Mouse (Mus musculus) liver, embryonic 14.5 days (tissue): ENCODE results near the gene Crlf1.

Experiments used
- CTCF ChIP-seq: IDR thresholded peaks from 2 replicates; pipeline ENCODE4 v1.5.1; 2016; ENCODE audit warnings: antibody characterized with exemption, low read depth, control low read depth
- EP300 ChIP-seq: IDR thresholded peaks from 2 replicates; pipeline ENCODE4 v1.6.1; 2016; ENCODE audit warnings: antibody characterized with exemption, low read depth

- TF ChIP-seq CTCF (no peak), EP300 (no peak)
Observed at GRCm38 (mm10) chr8:70469295-70469916, 23.6 kb upstream of the Crlf1 start.
